Mouse (Mus musculus) thymus, postnatal 36 days (tissue): ENCODE results near the gene F8.

Experiments
- DNase-seq, 2 experiments: peaks; one replicate each; pipeline ENCODE4 v3.0.0; 2022; ENCODE audit warnings: mixed read lengths in 2 of 2

The F8 gene

DNA sequence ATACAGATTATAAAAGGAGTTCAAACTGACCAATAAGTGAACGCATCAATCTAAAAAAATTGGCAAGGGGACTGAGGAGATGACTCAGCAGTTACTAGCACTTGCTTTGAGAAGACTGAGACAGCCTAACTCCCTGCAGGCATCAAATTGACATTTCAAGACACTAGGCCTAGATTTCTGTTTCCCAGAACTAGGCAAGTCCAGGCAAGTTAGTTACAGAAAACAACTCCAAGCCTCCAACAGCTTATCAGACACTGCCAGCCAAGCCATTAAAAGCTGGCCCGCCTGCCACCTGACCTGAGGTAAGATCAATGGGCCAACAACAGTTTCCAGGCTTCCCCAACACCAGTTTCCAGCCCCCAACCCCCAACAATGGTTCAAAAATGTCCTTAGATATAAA lies 244.7 kb downstream of the F8 start:
- DNase-seq, result no peak

DNA sequence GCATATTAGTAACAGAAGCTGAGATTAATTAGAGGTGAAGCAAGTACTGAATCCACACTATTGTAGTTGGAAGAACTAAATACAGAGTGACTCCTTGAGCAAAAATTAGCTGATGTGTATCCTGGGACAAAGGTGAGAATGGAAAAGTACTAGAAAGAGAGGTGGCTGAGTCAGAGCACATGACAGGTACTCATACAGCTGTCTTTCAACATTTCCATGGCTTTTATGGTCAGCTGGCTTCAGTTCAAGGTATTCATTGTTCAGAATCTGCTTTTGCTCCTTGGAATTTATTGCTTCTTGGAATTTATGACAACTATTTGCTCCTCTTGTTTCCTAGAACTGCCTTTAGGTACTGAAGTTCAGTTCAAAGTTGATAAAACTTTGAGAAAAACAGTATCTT lies 245.5 kb downstream of the F8 start:
- no peak for DNase-seq

DNA sequence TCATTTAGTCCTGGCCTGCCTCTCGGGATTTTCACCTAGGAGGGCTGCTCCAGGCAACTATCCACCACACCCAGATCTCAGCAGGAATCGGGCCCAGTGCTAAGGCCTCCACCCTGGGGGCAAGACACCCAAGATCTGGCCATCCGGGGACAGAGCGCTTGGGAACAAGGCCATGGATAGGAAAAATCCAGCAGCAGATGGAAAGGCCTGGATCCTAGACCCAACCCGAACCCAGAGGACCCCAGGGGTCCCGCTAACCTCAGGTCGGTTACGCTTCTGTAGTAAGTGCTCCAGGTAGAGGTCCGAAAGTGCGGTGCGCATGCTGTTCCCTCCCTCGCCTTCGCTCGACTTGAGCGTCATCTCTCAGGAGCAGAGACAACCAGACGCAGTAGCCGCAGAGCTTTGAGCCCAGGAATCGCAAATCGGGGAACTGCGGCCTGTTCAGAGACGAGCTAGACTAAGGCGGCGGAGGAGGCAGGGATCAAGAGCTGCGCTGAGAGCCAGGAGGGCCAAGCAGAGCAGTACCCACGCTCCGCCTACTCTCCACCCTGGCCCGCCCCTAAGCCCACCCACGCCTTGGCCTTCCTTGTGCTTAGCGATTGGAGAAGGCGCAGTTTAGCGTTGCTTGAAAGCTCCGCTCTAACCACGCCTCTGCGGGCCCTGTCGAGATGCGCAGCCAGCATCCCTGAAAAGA lies 251.8 kb downstream of the F8 start, which contains the start of gene Mpp1:
Mpp1 (minus strand) TSS at position 550 of the 694 bp plus-strand sequence.
- DNase-seq, result peak; percentile 80 to 88

DNA sequence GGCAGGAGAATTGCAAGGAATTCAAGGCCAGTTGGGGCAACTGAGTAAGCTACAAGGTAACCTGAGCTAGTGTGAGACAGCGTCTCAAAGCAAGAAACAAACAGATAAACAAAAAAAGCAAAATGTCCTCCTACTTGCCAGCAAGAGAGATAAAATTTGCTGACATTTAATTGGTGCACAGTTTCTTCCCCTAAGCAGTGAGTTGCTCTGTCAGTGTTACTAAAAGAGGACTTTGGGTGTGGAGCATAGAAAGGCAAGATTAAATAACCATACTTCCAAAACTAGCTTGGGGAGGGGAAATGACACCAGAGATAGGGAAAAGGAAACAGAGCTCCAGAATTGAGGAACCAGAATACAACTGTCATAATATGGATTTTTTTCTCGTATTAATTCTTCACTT lies 252.9 kb downstream of the F8 start:
- no peak for DNase-seq

DNA sequence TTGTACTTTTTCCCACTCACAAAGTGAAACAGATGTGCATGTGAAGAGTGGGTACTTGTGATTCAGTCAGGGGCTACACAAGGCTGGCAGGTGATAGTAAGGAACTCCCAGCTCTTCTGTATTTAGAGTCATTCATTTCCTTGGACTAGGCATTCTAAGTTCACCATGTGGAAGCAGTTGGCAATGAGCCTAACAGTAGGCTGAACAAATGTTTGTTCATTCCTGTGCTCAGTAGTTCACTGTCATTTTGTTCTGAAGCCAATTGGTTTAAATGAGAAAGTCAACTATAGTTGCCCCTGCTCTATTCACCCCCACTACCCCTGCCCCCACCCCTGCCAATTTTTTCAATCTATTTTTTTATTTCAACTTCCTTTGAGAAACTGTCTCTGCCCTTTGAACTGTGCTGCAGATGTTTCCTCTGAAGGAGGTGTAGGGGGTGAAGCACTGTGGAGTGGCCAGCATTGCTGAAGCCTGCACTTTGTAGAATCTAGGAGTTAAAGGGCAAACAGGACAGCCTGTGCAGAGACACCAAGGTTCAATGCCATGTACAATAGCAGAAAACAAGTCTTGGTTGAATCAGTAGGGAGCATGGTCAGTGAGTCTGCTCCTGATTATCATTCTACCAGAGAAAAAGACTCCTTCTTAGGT lies 254.0 kb downstream of the F8 start:
- peak; percentile 18 to 23 for DNase-seq

DNA sequence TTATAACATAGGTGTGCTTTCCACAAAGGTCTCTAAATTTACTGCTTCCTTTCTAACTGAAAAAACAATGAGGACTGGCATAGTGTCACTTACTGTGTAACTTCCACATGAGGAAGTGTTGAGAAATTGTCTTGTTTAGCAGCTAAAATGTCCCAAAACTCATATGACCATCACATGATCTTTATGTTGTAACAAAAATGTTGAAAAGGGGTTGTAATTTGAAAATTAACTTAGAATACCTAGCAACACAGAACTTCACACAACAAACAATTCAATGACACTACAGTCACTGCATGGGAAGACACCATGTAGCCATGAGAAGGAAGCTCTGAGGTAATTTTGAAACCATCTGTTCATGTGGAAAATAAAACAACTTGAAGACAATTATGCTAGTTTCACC lies 255.5 kb downstream of the F8 start:
- no peak for DNase-seq

DNA sequence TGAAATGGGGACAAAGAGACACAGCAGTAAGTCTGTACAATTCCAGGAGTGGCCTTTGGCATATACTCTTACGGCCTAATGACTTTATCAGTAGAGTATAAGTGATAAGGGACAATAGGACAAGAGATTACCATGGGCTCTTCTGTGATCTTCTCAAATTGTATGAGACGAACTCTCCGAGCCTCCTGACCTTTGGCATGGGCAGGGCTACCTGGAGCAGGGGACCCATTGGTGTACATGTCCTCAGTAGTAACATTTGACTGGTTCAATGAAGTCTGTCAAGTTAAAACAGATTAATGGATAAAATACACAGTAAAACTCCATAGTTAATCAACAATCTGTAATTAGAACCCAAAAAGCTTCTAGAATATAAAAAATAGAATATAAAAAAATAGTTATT lies 256.8 kb downstream of the F8 start:
- no peak for DNase-seq
